Mouse (Mus musculus) thymus, postnatal 0 days (tissue): ENCODE measurements around the gene Olfr1013. TPM values are rescaled to one million over a fixed set of nuclear protein-coding genes. Genes with fewer than 3 reads are reported as not detected.

Source experiments
- DNase-seq: peaks from one replicate; pipeline ENCODE4 v3.0.0-alpha.2; 2015; ENCODE audit warnings: low spot score
- polyA plus RNA-seq: library from polyadenylated mRNA; unstranded; fragments of >200 nt; fragmentation: Nextera tagmentation; extraction: Ambion mirVana; gene quantifications from 2 replicates; pipeline ENCODE4 v1.2.1, GENCODE M21; 2015

Gene Olfr1013
- polyA plus RNA-seq: not detected in 2 replicates

DNA sequence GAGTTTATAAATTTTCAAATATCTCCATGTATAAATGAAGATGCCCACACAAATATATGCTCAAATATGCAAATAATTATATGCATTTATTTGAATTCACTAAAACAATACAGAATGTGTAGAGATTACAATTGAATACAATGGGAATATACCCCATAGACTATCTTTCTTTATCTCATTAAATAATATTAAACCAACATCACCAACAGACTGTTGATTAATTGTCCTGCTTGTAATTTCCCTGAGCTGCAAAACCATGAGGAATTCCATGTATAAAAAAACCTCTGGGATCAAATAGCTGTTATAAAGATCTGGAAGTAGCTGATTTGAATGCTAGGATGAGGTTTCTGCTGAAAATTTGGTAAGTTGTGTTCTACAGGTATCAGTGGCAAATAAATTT, at the start of gene Olfr1013:
Olfr1013 (plus strand) TSS at position 301 of the 400 bp plus-strand sequence.
- no peak for DNase-seq

DNA sequence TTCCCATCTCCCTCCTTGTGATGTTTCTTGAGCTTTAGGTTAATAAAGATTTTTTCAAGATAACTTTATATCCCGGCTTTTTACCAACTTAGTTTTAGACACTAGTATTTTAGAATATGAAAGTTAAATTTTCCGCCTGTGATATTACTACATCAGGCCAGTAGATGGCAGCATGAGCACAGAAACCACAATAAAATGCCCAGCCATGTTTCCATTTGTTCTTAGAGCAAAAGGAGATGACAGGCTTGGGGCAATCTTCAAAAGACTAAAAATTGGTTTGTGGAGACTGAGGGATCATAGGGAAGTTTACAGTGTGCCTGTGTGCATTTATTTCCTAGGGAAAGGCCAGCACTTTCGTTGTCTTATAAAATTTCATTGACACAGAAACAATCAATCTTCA, 41.1 kb upstream of the Olfr1013 start:
- peak; percentile 42 for DNase-seq

DNA sequence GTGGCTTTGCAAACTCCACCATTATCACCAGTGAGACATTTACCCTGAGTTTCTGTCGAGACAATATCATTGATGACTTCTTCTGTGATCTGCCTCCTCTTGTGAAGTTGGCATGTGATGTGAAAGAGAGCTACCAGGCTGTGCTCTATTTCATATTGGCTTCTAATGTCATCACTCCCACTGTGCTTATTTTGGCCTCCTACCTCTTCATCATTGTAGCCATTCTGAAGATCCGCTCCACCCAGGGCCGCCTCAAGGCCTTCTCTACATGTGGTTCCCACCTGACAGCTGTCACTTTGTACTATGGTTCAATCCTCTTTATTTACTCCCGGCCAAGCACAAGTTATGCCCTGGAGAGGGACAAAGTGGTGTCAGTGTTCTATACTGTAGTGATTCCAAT, 13.1 kb upstream of the Olfr1013 start:
- no peak for DNase-seq

DNA sequence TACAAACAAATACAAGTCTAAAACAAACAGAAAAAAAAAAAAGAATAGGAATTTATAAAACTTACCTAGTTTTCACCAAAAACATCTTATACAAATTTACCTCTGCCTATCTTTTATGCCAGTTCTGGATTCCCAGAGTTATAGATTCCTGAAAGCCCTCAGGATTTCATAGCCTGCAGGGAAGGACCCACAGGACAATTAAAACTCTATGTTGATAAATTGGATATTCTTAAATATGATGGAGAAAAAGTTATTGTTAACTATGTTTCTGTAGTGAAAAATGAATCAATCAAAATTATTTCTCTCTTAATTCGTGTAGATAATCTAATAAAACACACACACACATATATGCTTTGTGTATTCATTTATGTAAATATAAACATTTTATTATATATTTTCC, 4.2 kb upstream of the Olfr1013 start, which contains the start of gene Olfr1012:
Olfr1012 (minus strand) TSS at position 101 of the 400 bp plus-strand sequence.
- no peak for DNase-seq

DNA sequence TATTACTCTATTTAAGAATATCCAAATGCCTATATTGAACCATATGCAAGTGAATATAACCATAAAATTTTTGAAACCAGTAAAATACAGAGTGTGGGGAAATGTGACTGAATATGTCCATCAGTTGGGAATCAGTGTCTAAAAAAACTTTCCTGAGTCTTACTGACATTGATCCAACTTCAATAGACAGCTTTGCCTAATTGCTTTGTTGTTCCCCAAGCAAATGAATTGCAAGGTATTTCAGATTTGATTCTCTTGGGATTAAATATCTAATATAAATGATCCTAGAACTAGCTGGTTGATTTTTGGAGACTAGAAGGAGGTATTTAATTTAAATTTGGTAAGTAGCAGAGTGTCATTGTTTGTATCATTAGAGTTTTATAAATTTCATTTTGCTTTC, 5.5 kb downstream of the Olfr1013 start, which contains the start of gene Olfr1014:
Olfr1014 (plus strand) TSS at position 301 of the 400 bp plus-strand sequence.
- DNase-seq: no peak

DNA sequence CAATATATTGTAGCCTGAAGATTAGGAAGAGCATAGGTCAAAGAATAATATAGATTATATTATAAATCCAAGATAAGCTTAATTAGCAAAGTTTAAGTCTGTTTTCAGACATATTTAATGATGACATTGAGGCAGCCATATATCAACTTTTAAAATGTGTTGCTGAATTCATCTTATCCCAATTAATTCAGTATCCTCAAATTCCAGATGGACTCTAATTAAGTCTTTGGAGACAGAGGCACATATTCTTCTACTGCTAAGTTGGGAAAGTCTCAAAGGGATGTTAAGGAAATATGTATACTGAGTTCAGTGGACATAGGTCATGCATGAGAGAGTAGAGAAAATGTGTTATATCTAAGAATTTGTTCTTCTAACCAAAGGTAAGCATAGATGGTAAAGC, 14.8 kb downstream of the Olfr1013 start, which contains the start of gene Olfr1015:
Olfr1015 (plus strand) TSS at position 301 of the 400 bp plus-strand sequence.
- DNase-seq: no peak

DNA sequence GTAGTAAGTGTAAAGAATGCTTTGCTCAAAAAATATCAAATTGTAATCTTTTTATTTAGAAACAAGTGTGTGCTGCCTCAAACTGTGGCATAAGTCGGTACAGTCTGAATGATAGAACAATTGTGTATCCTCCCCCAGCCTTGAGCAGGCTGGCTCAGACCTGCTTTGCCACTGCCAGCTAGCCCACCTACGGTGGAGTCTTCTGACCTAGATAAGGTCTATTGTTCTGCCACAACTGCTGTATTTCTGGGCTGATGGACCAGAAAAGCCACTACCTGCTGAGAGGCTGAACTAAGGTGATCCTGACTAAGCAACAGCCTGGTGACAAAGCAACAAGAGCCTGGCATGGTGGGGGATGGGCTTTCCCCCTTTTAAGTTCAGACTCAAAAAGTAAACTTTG, 25.4 kb downstream of the Olfr1013 start:
- DNase-seq: no peak

DNA sequence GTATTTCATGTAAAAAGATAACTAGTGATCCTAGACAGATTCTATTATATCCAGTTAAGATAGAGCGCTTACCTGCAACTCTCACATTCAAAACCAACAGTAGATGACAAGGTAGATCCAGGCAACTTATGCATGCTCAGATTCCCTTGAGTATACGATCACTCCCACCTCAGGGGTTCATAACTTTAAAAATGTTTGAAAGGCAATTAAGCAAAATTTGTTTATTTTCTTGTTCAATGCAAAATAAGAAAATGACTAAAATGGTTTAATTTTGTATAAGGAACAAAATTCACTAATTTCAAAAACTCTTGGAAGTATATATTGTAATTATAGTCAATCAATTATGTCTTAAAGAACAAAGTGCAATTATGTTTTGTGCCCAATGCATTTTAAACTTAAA, 35.5 kb downstream of the Olfr1013 start, which contains the start of gene Olfr1016:
Olfr1016 (minus strand) TSS at position 101 of the 400 bp plus-strand sequence.
- DNase-seq: no peak

DNA sequence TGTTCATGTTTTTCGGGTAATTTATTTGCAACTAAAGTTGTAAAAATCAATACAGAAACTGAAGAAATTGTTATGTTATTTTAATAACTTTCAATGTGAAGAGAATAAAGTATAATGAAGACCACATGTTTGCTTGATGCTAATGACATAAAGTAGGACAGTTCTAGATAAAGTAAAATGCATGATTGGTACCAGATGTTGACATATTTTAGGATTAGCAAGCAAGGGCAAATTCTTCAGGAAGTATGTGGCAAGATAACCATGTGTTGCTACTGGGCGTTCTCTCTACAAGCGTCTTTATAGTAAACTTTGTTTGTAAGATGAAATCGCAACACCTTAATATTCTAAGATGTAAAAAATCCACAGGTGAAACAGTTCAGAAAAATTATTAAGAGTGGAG, 37.6 kb downstream of the Olfr1013 start:
- no peak for DNase-seq

DNA sequence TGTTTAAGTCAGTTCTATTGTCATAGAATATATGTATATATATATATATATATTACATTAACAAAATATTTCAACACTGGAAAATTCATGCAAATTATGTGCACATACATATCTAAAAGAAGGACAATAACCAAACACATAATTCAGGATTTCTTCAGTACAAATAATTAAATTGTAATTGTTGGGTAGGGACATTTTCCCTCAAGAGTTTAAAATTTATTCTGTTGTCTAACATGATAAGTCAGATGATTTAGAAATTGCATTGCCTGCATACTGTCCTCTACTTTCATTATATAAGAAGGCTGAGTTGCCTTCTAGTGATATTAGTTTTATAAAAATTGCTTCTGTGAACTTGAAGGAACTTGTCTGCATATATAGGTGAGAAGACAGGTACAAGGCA, 51.3 kb downstream of the Olfr1013 start, which contains the start of gene Olfr1018:
Olfr1018 (plus strand) TSS at position 301 of the 400 bp plus-strand sequence.
- no peak for DNase-seq

Other genes starting within 250 kb of the Olfr1013 start
- 1.6 and 1.8 TPM in 2 replicates for gene 4833423E24Rik, start 248.1 kb upstream of the Olfr1013 start, polyA plus RNA-seq
- gene Olfr996, start 187.9 kb upstream of the Olfr1013 start, polyA plus RNA-seq: not detected in 2 replicates
- not detected in 2 replicates for gene Olfr998, start 178.2 kb upstream of the Olfr1013 start, polyA plus RNA-seq
- gene Olfr1000, start 155.2 kb upstream of the Olfr1013 start, polyA plus RNA-seq: not detected in 2 replicates
- gene Olfr1002, start 116.4 kb upstream of the Olfr1013 start, polyA plus RNA-seq: not detected in 2 replicates
- gene Olfr154, start 102.6 kb upstream of the Olfr1013 start, polyA plus RNA-seq: not detected in 2 replicates
- not detected in 2 replicates for gene Olfr1006, start 88.3 kb upstream of the Olfr1013 start, polyA plus RNA-seq
- gene Olfr1008, start 77.7 kb upstream of the Olfr1013 start, polyA plus RNA-seq: not detected in 2 replicates
- not detected in 2 replicates for gene Olfr1009, start 51.7 kb upstream of the Olfr1013 start, polyA plus RNA-seq
- not detected in 2 replicates for gene Olfr1012, start 4.3 kb upstream of the Olfr1013 start, polyA plus RNA-seq
- gene Olfr1014, start 5.6 kb downstream of the Olfr1013 start, polyA plus RNA-seq: not detected in 2 replicates
- gene Olfr1015, start 14.9 kb downstream of the Olfr1013 start, polyA plus RNA-seq: not detected in 2 replicates
- gene Olfr1016, start 35.4 kb downstream of the Olfr1013 start, polyA plus RNA-seq: not detected in 2 replicates
- not detected in 2 replicates for gene Olfr1018, start 51.4 kb downstream of the Olfr1013 start, polyA plus RNA-seq
- gene Olfr1019, start 78.4 kb downstream of the Olfr1013 start, polyA plus RNA-seq: not detected in 2 replicates
- gene Olfr1020, start 79.9 kb downstream of the Olfr1013 start, polyA plus RNA-seq: not detected in 2 replicates
- gene Olfr1022, start 101.5 kb downstream of the Olfr1013 start, polyA plus RNA-seq: not detected in 2 replicates
- gene Olfr1023, start 118.5 kb downstream of the Olfr1013 start, polyA plus RNA-seq: not detected in 2 replicates
- not detected in 2 replicates for gene Olfr1024, start 138.0 kb downstream of the Olfr1013 start, polyA plus RNA-seq
- not detected in 2 replicates for gene Olfr1025-ps1, start 148.1 kb downstream of the Olfr1013 start, polyA plus RNA-seq
- gene Olfr1026, start 154.5 kb downstream of the Olfr1013 start, polyA plus RNA-seq: not detected in 2 replicates
- gene Olfr1028, start 183.3 kb downstream of the Olfr1013 start, polyA plus RNA-seq: not detected in 2 replicates
- not detected in 2 replicates for gene Olfr1029, start 206.8 kb downstream of the Olfr1013 start, polyA plus RNA-seq
- not detected in 2 replicates for gene Olfr1030, start 212.2 kb downstream of the Olfr1013 start, polyA plus RNA-seq
- gene Olfr1031, start 223.2 kb downstream of the Olfr1013 start, polyA plus RNA-seq: not detected in 2 replicates
- not detected in 2 replicates for gene Olfr1032, start 238.4 kb downstream of the Olfr1013 start, polyA plus RNA-seq